Mouse (Mus musculus): Measurements from ENCODE around the gene Nip7.
"Not testable (repeated sequence)": the region's sequence is repeated elsewhere in the genome, so short reads cannot be mapped to it uniquely, and the experiment has no call there.

Gene Nip7

GRCm38 (mm10) chr8:107065511-107066496 is 9.1 kb downstream of the Nip7 start, which contains the start of gene Tmed6:
TSS of gene Tmed6 (minus strand) at chr8:107065644.
- no peak for DNase-seq (ENCODE audit: low spot score in 2 of 2)

GRCm38 (mm10) chr8:107073706-107074105 is 17.0 kb downstream of the Nip7 start:
- no peak for DNase-seq (ENCODE audit: low spot score in 2 of 2)

- no peak for DNase-seq (ENCODE audit: low spot score in 2 of 2)
Observed at GRCm38 (mm10) chr8:107074128-107074527, 17.5 kb downstream of the Nip7 start.

DNA sequence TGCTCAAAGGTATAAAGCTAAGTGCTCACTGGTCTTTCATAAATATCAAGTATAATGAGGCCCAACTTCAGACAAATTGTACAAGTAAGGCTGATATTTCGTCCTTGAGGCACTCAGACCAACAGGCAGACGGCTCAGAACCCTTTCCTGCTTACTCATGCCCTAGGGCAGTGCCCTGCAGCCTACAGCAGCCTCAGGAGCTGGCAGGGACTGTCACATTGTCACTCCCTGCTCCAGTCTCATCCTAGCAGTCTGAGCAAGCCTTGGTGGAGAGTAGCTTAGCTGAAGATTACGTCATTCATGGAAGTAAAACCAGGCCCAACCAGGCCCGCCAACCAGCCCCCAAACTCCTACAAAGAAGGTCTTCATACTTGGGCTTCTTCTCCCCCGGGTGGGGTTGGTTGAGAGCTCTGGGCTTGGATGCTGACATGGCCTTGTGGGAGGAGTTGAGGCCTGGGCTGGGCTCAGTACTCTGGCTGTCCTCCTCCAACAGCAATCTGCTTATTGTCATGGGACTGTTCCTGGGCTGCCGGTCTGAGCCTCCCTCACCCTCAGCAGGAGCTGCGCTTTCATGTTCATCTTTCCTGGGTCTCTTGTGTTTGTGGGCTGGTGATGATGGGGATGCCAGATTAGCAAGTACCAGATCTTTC is 19.7 kb downstream of the Nip7 start:
- no peak for DNase-seq (ENCODE audit: low spot score in 2 of 2)

- DNase-seq (ENCODE audit: low spot score in 2 of 2): no peak
Observed at GRCm38 (mm10) chr8:107085358-107085757, 28.7 kb downstream of the Nip7 start.

DNA sequence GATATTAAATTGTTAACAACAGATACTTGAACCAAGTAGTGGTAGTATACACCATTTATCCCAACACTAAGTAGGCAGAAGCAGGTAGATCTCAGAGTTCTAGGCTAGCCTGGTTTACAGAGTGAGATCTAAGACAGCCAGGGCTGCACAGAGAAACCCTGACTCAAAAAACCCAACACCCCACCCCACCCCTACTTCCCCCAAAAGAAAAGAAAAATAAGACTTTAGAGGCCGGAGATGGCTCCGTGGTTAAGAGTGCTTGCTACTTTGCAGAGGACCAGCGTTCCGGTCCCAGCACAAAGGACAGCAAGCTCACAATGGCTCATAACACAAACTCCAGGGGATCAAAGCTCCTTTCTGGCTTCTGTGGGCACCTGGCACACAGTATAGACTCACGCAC is 29.3 kb downstream of the Nip7 start:
- no peak for DNase-seq (ENCODE audit: low spot score in 2 of 2)

DNA sequence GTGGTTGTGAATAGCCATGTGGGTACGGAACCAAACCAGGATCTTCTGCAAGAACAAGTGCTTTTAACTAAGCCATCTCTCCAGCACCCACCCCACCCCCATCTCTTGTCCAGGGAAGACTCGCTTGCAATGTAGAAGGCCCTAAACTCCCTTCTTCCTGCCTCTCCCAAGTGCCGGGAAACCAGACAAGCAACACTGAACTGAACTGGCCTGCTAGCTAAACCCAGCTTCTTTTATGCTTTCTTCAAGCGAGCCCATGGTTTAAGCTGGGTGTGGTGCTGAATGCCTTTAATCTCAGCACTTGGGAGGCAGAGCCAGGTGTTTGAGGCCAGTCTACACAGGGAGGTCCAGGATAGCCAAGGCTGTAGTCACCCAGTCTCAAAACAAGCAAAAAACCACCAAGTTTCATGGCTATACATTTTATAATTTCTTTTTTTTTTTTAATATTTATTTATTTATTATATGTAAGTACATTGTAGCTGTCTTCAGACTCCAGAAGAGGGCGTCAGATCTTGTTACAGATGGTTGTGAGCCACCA is 31.9 kb downstream of the Nip7 start:
- no peak for DNase-seq (ENCODE audit: low spot score in 2 of 2)

DNA sequence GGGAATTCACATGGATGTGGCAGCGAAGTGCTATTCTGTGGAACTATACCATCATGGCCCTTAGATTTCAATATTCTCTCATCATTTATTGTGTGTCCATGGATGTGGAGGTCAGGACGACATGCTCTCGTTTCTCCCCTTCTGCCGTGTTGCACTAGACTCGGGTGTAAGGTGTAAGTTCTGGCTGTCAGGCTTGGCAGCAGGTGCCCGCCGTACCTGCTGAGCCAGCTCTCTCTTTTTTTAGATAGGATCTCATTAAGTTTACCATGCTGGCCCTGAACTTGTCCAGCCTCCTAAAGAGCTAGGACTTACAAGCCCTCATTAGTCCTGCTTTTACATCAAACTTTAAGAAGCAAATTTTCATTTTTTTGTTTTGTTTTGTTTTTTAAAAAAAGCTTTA is 33.9 kb downstream of the Nip7 start:
- DNase-seq (ENCODE audit: low spot score in 2 of 2): no peak

DNA sequence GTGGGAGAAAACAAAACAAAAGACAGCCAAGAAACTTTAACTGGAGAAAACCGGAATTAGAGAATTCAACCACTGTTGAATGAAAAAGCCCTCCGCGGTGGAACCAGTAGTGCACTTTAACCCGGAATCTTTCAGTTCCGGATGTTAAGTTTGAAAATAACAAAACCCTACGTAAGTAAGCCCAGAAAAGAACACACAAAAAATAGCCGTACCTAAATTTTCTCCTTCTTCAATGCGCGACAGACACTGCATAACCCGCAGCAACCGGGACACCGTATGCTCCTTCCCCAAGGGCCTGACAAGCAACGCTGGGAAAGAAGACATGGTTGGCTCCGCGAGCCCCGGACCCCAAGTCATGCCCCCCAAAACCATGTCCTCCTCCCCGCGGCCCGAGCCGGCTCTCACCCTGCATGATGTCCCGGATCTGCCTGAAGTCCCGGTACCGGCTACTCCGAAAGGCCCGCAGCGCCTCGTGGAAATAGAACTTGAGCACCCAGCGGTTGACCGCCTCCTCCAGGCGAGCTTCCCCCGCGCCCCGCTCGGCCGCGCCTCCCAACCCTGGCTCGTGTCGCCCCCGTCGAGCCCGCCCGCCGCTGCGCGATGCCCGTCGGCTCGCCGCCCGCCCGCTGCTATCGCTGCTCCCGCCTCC is 39.2 kb downstream of the Nip7 start:
- DNase-seq (ENCODE audit: low spot score in 2 of 2): peak in 1 of 2 experiments; percentile 66

DNA sequence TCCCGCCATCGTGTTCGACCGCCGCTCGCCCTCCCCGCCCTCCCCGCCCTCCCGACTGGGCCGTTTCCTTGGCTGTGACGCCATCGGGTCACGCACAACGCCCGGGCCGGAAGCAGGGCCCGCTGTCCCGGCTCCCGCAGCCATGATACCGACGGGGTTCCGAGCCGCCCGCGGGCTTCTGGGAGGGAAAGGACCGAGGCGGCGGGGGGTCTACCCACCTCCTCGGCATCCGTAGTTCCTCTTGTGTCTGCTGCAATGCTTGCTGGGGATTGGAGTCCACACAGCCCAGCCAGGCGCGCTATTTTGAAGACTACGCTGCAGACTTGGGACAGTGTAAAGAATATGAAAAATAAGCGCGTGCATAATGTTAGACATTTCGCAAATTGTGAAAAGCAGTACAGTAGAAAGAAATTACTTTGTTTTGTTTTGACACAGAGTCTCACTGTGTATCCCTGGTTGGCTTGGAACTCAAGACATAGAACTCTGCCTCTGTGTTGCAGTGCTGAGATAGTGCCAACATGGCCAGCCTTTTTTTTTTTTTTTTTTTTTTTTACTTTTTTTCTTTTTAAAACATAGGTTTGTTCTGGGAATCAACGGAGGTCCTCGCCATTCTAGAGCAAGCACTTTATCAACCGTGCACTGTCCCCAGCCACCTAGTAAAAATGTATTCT is 39.8 kb downstream of the Nip7 start, which contains the start of gene Terf2:
Gene Terf2, minus strand, starts transcription at position 182 of the 671 bp plus-strand sequence.
- peak; percentile 79 to 92 for DNase-seq (ENCODE audit: low spot score in 2 of 2)

GRCm38 (mm10) chr8:107100635-107101034 is 44.0 kb downstream of the Nip7 start:
- no peak for DNase-seq (ENCODE audit: low spot score in 2 of 2)

GRCm38 (mm10) chr8:107104547-107104946 is 47.9 kb downstream of the Nip7 start:
- peak in 1 of 2 experiments; percentile 76 for DNase-seq (ENCODE audit: low spot score in 2 of 2)

DNA sequence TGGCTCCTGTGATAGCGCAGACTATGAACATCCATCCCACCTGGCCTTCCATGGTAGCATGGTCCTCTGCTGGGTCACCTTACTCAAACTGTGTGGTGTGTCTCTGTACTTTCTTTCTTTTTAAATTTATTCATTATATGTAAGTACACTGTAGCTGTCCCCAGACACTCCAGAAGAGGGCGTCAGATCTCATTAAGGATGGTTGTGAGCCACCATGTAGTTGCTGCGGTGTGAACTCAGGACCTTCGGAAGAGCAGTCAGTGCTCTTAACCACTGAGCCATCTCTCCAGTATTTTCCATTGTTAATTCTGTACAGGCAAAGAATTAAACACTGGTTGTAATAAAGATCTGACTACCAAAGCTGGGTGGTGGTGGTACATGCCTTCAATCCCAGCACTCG is 51.4 kb downstream of the Nip7 start:
- DNase-seq (ENCODE audit: low spot score in 2 of 2): not testable (repeated sequence)

DNA sequence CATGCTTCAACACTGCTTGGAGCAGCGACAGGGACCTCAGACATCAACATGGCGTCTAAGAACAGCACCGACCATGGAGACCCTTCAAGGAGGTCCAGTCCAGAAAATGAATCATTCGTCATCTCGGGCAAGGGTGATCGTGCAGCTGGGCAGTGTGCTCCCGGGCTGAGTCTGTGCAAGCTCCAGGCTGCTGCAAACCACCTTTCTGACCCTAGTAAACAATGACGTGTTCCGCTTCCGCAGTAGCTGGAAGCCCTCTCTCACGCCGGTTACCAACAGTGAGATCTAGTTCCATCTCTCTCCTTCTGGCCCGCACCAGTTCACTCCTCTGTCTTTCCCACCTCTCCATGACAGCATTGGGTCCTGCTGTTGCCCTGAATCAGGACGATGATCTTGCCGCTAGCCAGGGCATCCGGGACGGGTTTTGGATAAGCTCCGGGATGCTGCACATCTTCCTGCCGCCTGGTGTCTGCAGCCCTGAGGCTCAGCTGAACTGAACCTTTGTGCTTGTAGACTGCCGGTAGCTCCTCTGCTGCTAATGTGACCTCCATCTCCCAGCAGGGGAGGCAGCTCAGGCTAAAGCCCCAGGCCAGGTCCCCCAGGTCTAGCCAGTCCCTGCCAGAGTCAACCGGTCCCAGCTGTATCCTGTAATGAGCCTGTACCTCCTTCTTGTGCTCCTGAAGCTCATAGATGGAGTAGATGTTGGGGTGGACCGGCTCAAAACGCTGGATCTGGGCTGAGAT is 52.5 kb downstream of the Nip7 start:
- DNase-seq (ENCODE audit: low spot score in 2 of 2): no peak

GRCm38 (mm10) chr8:107109816-107110435 is 53.2 kb downstream of the Nip7 start:
- no peak for DNase-seq (ENCODE audit: low spot score in 2 of 2)

Data from urinary bladder, adult 18-20 months (tissue).